14 mouse cellular contexts compared by ENCODE assay signal in the genomic region with DNA sequence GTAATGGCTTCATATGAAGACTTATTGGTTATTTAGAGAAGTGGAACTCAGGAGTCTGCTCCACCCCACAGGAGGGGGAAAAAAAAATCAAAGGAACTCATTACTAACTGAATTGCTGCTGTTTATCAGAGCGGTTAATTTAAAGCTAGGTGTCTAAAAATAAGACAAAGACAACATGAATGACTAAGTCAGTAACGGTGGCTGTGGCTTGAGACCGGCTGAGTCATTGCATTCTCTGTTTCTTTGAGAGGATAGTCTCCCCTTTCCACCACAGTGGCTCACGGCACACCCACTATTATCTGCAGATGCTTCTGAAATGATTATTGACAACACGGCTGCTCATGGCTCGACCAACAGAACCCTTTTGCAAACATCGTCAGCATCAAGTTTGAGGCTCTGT.
A peak's percentile ranks its signal among the peaks of the same experiment; 100 is the strongest.
DNase-seq lines count a peak whose midpoint lies in the region; ATAC-seq and TF ChIP-seq lines count a peak whose summit lies in the region.
"Had no signal": no experiment of that assay in that cellular context is flagged by ENCODE, and none has a peak within 500 bp of the region (broad histone marks: within the 10 kb centered on the region; RNA-seq: fewer than 3 reads in every experiment).

No protein-coding gene starts in this region.

- H3K9ac ChIP-seq in heart, adult 2 months (ENCODE audit: low read depth, low read length) = no peak overlapping the region
- H3K9ac ChIP-seq: embryonic facial prominence, embryonic 12.5 days had no signal

- H3K4me1 ChIP-seq in heart, adult 2 months (ENCODE audit: control insufficient read depth, insufficient read depth, low read length) = peaks cover 17% of the 10 kb centered on the region

- no peak for TF ChIP-seq POLR2A in heart, adult 2 months (IDR thresholded peaks at IDR 0.05; ENCODE audit: insufficient read depth, low read depth, low read length)

- WGBS in heart, adult 2 months = 62% methylated on average over 7 of the region's 7 CpGs

- DNase-seq in heart, adult 2 months = no peak
- no peak for DNase-seq in heart, adult 11 months
- peak; percentile 26 for DNase-seq in MN1 (ENCODE audit: low spot score)
- DNase-seq in lung, adult 18-20 months = no peak
- no peak for DNase-seq in thymus, postnatal 36 days
- DNase-seq in retina, postnatal 1 day = no peak
- DNase-seq: cerebellum, adult 2 months; gastrocnemius, postnatal 25 days; lung, postnatal 14 days had no signal

- no peak for TF ChIP-seq EP300 in heart, adult 2 months (IDR thresholded peaks at IDR 0.05; ENCODE audit: insufficient read depth, low read depth, low read length)

- H3K27me3 ChIP-seq in heart, adult 2 months (ENCODE audit: control insufficient read depth, insufficient read depth, low read length) = no peaks in the 10 kb centered on the region
- H3K27me3 ChIP-seq: embryonic facial prominence, embryonic 12.5 days had no signal

- TF ChIP-seq CTCF in heart, adult 2 months (IDR thresholded peaks at IDR 0.05) = no peak

- no peak overlapping the region for H3K4me3 ChIP-seq in heart, adult 2 months
- H3K4me3 ChIP-seq: embryonic facial prominence, embryonic 12.5 days had no signal

- peak overlapping the region; percentile 49 for H3K27ac ChIP-seq in heart, adult 2 months
- H3K27ac ChIP-seq: embryonic facial prominence, embryonic 12.5 days had no signal

- H3K79me2 ChIP-seq in heart, adult 2 months (replicated peaks; ENCODE audit: control insufficient read depth, insufficient read depth, low read length) = no peaks in the 10 kb centered on the region

- ATAC-seq in granulocyte monocyte progenitor cell, adult 5-6 weeks (replicated peaks; ENCODE audit: poor library complexity, severe bottlenecking) = peak; percentile 41
- ATAC-seq in megakaryocyte-erythroid progenitor cell, adult 5-6 weeks (replicated peaks; ENCODE audit: low FRiP score, low TSS enrichment, poor library complexity, severe bottlenecking) = peak; percentile 57
- ATAC-seq: forebrain, embryonic 14.5 days; inflammation-experienced regulatory T-cells, adult 6 months had no signal

- H3K36me3 ChIP-seq in heart, adult 2 months (ENCODE audit: control insufficient read depth, insufficient read depth, low read length) = peaks cover 7% of the 10 kb centered on the region
- H3K36me3 ChIP-seq: embryonic facial prominence, embryonic 12.5 days had no signal

- intact Hi-C loops in heart, adult 2 months (cut with DNase I) = loop anchor here (2.0 kb wide), 1 partner anchor 148 kb away; the partner anchor contains the start of gene Pten
